Mouse (Mus musculus) layer of hippocampus, adult 18-20 months (tissue): ENCODE data around the gene Ift57. TPM values are rescaled to one million over a fixed set of nuclear protein-coding genes. Genes with fewer than 3 reads are reported as not detected.

ENCODE experiments used
- total RNA-seq, 2 experiments: library from RNA; stranded (reverse); gene quantifications; 2 replicates each; pipeline ENCODE4 v1.2.3; 2021

The Ift57 gene
- total RNA-seq, 2 experiments from 2014 or later = 54.5 to 60.6 TPM

Other genes with a start within 250 kb of the Ift57 start
- 100 to 1,000 TPM; 218 to 219 TPM for gene Cd47, start 101.3 kb downstream of the Ift57 start, total RNA-seq